Mouse (Mus musculus) cerebellum, adult 2 months (tissue): ENCODE measurements around the gene Dtx1.

Source experiments
- CTCF ChIP-seq: fragments of 200-500 bp; IDR thresholded peaks from 2 replicates; pipeline ENCODE4 v1.5.1; 2011; ENCODE audit warnings: low read depth, mild to moderate bottlenecking, control low read depth, low read length, moderate library complexity, borderline replicate concordance; ENCODE audit not compliant: insufficient read depth
- POLR2A ChIP-seq: fragments of 200-500 bp; IDR thresholded peaks from 2 replicates; pipeline ENCODE4 v1.6.1; 2011; ENCODE audit warnings: low read length, control low read depth, borderline replicate concordance; ENCODE audit not compliant: insufficient read depth

GRCm38 (mm10) chr5:120754215-120754614, 42.5 kb upstream of the Dtx1 start:
- no peak for TF ChIP-seq POLR2A
- no peak for TF ChIP-seq CTCF
